Mouse (Mus musculus): ENCODE measurements around the gene Dnmt1. TPM values are rescaled to one million over a fixed set of nuclear protein-coding genes. Genes with fewer than 3 reads are reported as not detected.
"Not testable (repeated sequence)": the region's sequence is repeated elsewhere in the genome, so short reads cannot be mapped to it uniquely, and the experiment has no call there.

Gene Dnmt1
- 89.4 and 92.4 TPM in 2 replicates for polyA plus RNA-seq (2016; fragmentation: Nextera tagmentation; extraction: Ambion mirVana)

DNA sequence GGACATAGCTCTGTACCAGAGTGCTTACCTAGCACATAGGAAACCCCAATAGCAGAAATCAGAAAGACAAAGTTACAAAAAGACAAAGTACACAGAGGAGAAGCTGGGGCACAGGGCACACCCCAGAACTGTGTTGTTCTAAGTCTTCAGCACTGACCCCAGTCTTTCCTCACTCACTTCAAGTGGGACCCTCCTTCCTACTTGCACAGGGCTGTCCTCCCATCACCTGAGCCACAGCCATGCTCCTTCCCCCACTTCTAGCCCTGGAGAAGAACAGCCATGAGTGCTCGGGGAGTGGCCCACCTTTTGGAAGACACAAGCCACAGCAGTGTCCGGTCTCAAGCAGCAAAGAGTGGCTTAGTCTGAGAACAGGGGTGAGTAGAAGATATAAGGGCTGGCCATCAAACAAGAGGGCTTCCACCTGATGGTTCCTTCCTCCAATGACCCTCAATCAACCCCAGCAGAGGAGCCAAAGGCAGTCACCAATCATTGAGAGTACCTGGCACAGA lies at the start of gene Dnmt1:
Gene Dnmt1, minus strand, starts transcription at position 459 of the 509 bp plus-strand sequence.
- no peak for ATAC-seq (ENCODE audit: low FRiP score, low read depth)
- Histone ChIP-seq H3K9me3 (no peaks in the 10 kb centered on the region), H3K9ac (no peak within 1 kb of the TSS), H3K27me3 (replicated peaks) (no peaks in the 10 kb centered on the region), H3K27ac (no peak within 1 kb of the TSS), H3K36me3 (no peaks in the 10 kb centered on the region), H3K4me3 (no peak within 1 kb of the TSS), H3K4me1 (no peaks in the 10 kb centered on the region), H3K4me2 (replicated peaks) (no peak within 1 kb of the TSS)
- 89% methylated on average over 2 of the region's 2 CpGs for WGBS

DNA sequence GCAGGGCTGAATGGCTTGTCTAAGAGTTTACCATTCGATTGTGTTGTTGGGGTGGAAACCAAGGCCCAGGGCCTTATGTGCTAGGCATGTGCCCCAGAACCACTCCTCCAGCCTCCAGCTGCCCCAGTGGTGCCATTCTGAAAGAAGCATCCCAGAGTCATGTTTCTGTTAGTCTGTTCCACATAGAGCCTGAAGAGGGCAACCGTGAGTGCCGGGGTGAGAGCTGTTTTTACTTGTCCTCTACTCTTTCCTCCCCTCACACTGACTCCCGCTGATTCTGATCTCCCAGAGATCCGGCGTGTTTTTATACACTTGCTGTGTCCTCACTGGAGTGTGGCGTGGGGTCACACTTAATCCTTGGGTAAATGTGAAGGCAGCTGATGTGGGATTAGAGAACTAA lies 48.3 kb upstream of the Dnmt1 start:
- ATAC-seq (ENCODE audit: low FRiP score, low read depth), result no peak
- Histone ChIP-seq H3K4me3 (no peak overlapping the region), H3K9me3 (no peaks in the 10 kb centered on the region), H3K36me3 (peaks cover 46% of the 10 kb centered on the region), H3K4me1 (peaks cover 6% of the 10 kb centered on the region; the same call in 1 of the 2 replicates), H3K9ac (no peak overlapping the region), H3K27me3 (replicated peaks) (0 out of 2 replicates have a peak, but pooled peaks cover 9% of the 10 kb centered on the region), H3K4me2 (replicated peaks) (no peak overlapping the region), H3K27ac (no peak overlapping the region)
- 86% methylated on average over 7 of the region's 7 CpGs for WGBS

DNA sequence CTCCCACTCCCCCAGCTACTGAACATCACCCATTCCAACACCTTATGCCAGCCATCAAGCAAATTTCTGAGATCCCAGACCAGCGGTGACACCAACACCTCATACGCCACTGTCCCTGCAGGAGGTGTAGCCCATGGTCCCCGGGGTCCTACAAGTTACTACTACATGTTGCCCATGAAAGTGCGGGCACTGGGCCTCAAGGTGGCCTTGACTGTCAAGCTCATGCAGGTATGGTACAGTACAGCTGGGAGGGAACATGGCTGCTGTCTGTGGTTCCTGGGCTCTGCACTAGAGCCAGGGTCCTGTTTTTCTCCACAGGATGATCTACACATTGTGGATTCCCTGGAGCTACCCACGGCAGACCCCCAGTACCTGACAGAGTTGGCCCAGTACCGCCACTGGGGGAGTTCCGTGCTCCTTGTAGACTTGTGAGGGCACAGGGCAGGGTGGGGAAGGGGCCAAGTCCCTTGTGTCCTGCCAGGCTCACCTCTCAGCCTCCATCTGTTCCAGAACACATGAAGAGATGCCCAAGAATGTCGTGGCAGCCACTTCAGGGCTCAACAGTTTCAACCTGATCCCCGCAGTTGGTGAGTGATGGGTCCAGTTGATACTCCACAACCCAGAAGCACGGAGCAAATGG lies 47.7 kb upstream of the Dnmt1 start:
- Histone ChIP-seq H3K4me3 (no peak overlapping the region), H3K27me3 (replicated peaks) (0 out of 2 replicates have a peak, but pooled peaks cover 4% of the 10 kb centered on the region), H3K4me1 (peaks cover 6% of the 10 kb centered on the region; the same call in 1 of the 2 replicates), H3K36me3 (peaks cover 46% of the 10 kb centered on the region), H3K4me2 (replicated peaks) (no peak overlapping the region), H3K9me3 (no peaks in the 10 kb centered on the region), H3K9ac (no peak overlapping the region), H3K27ac (no peak overlapping the region)
- ATAC-seq (ENCODE audit: low FRiP score, low read depth), result no peak
- WGBS, result 92% methylated on average over 10 of the region's 10 CpGs

DNA sequence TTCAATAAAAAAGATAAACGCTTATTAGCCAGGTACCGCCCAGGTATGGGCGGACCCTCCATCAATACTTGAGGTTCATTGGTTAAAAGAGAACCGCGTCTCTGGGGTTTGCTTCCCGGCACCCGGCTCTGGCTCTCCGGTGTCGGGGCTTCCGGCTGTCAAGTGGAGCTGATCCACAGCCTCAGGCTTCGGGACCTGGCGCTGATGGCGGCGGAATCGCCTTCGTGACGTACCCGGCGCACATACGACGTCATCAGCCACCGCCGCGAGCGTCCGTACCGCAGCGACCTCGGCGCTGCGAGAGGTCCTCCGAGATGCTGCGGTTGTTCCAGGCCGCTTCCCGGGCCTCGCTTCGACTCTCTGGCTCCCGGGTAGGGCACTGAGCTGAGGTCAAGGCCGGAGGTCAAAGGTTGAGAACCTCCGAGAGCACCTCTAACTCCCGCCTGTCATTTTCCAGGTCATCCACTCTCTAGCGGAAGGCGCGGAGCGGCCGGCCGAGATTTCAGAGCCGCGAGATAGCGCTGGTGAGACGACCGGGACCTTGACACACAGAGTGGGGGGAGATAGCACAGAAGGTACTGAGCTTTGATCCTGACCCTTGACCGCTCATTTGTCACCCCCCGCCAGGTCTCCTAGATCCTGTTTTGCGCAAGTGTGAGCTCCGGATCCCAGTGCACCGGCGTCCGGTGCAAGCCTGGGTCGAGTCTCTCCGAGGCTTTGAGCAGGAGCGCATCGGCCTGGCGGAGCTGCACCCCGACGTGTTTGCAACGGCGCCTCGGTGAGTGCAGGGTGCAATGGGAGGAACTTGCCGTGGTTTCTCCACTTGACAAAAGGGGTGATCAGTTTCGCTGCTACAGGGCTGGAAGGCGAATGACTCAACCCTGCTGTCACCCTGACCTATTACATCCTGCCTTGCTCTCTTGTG lies 43.2 kb upstream of the Dnmt1 start, which contains the start of gene Mrpl4:
Gene Mrpl4, plus strand, starts transcription at position 112 of the 925 bp plus-strand sequence.
- peak; percentile 90 for ATAC-seq (ENCODE audit: low FRiP score, low read depth)
- Histone ChIP-seq H3K9me3 (no peaks in the 10 kb centered on the region), H3K4me1 (peaks cover 6% of the 10 kb centered on the region; the same call in 1 of the 2 replicates), H3K4me2 (replicated peaks) (peak within 1 kb of the TSS; percentile 90), H3K27ac (0 out of 2 replicates have a peak within 1 kb of the TSS, but pooled peaks have one; percentile 37), H3K4me3 (peak within 1 kb of the TSS; percentile 76), H3K36me3 (peaks cover 29% of the 10 kb centered on the region), H3K9ac (peak within 1 kb of the TSS; percentile 77), H3K27me3 (replicated peaks) (no peaks in the 10 kb centered on the region)
- WGBS, result under 1% methylated on average over 72 of the region's 72 CpGs

DNA sequence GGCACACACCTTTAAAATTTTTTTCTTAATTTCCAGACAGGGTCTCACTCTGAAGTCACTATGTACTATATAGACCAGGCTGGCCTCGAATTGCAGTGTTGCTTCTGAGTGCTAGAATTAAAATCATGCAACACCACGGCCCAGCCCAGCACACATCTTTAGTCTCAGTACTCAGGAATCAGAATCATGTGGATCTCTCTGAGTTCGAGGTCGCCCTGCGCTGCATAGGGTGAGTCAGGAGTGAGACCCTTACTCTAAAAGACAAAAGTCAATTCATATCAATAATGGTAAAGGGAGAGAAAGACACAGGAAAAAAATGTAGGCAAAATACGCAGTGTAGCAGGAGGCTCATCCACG lies 42.6 kb upstream of the Dnmt1 start:
- Histone ChIP-seq H3K27me3 (replicated peaks) (no peaks in the 10 kb centered on the region), H3K4me1 (peaks cover 6% of the 10 kb centered on the region; the same call in 1 of the 2 replicates), H3K9me3 (no peaks in the 10 kb centered on the region), H3K9ac (peak overlapping the region; percentile 77), H3K4me2 (replicated peaks) (peak overlapping the region; percentile 90), H3K36me3 (peaks cover 23% of the 10 kb centered on the region), H3K4me3 (peak overlapping the region; percentile 76), H3K27ac (0 out of 2 replicates have a peak overlapping the region, but pooled peaks have one; percentile 20)
- peak; percentile 60; the same call in 1 of the 2 replicates for ATAC-seq (ENCODE audit: low FRiP score, low read depth)
- WGBS, result 12% methylated on average over 7 of the region's 7 CpGs

DNA sequence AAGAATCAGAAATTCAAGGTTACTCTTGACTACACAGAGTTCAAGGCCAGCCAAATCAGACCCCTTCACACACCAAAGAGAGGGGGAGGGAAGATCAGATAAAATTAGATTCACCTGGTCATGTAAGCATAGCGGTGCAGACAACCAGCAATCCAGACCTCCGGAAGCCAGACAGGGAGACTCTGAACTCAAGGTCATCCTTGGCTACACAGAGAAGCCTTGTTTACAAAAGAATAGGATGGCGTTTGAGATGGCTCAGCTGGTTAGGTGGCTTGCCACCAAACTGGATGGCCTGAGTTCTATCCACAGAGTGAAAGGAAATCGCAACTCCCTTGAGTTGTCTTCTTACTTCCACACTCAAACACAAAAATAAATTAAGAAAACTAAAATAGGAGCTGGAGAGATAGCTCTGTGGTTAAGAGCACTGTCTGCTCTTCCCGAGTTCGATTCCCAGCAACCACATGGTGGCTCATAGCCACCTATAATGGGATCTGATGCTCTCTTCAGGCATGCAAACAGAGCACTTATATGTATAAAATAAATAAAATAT lies 42.0 kb upstream of the Dnmt1 start:
- H3K9me3 ChIP-seq, result no peaks in the 10 kb centered on the region

DNA sequence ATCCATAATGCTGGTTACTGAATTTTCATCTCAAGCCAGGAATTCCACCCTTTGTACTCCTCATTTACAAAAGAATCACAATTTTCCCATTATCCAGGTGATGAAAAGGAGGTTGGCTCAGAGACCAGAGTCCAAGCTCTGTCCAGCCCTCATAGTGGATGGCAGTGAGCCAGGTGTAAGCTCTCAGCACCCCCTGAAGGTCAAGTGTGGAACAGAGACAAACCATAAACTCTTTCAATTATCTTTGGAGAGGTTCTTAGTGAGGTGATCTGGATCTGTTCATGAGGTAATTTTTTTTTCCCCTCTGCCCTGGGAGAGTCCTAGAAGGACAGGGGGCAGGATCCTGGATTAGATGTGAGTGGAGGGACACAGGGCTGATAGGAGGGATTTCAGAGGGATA lies 41.1 kb upstream of the Dnmt1 start:
- H3K9ac ChIP-seq, result no peak overlapping the region
- H3K27ac ChIP-seq, result no peak overlapping the region
- no peak overlapping the region for H3K4me3 ChIP-seq
- no peaks in the 10 kb centered on the region for H3K9me3 ChIP-seq
- no peaks in the 10 kb centered on the region for H3K27me3 ChIP-seq (replicated peaks)
- H3K4me2 ChIP-seq (replicated peaks), result no peak overlapping the region
- peaks cover 6% of the 10 kb centered on the region; the same call in 1 of the 2 replicates for H3K4me1 ChIP-seq
- peaks cover 10% of the 10 kb centered on the region for H3K36me3 ChIP-seq
- ATAC-seq (ENCODE audit: low FRiP score, low read depth), result no peak

More for the DNA sequence above, 42.0 kb upstream of the Dnmt1 start:
- H3K9ac ChIP-seq, result no peak overlapping the region
- H3K4me3 ChIP-seq, result no peak overlapping the region
- WGBS, result 73% methylated on average over 6 of the region's 6 CpGs
- H3K36me3 ChIP-seq, result peaks cover 18% of the 10 kb centered on the region
- no peaks in the 10 kb centered on the region for H3K27me3 ChIP-seq (replicated peaks)
- peaks cover 6% of the 10 kb centered on the region; the same call in 1 of the 2 replicates for H3K4me1 ChIP-seq
- no peak for ATAC-seq (ENCODE audit: low FRiP score, low read depth)
- no peak overlapping the region for H3K27ac ChIP-seq
- peak overlapping the region; percentile 90; the same call in 1 of the 2 replicates for H3K4me2 ChIP-seq (replicated peaks)

DNA sequence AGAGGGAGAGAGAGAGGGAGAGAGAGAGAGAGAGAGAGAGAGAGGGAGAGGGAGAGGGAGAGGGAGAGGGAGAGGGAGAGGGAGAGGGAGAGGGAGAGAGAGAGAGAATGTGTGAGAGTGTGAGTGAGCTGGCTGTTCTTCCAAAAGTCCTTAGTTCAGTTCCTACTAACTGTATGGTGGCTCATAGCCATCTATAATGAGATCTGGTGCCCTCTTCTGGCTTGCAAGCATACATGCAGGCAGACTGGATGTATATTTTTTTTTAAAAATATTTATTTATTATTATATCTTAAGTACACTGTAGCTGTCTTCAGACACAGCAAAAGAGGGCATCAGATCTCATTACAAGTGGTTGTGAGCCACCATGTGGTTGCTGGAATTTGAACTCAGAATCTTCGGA lies 38.6 kb upstream of the Dnmt1 start:
- WGBS, result 81% methylated on average over 1 of the region's 1 CpGs
- not testable (repeated sequence) for H3K9ac ChIP-seq; ATAC-seq (ENCODE audit: low FRiP score, low read depth); H3K4me3 ChIP-seq; H3K27me3 ChIP-seq (replicated peaks); H3K36me3 ChIP-seq; H3K27ac ChIP-seq; H3K4me1 ChIP-seq; H3K4me2 ChIP-seq (replicated peaks); H3K9me3 ChIP-seq

DNA sequence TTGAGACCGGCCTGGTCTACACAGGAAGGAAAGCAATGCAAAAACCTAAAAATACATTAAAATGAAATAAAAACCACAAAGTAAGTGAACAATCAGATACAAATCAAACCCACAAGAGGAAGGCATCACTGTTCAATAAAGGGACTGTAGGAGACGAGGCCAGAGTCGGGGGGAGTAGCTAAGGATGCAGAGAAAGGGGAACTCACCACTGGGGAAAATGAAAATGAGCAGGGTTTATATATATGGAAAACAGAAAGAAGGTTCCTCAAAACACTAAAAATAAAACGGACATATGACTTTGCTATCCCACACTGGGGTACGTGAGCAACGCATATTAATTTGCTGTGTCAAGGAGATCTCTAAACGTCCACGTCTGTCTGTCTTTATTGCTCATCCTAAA lies 37.4 kb upstream of the Dnmt1 start:
- no peaks in the 10 kb centered on the region for H3K9me3 ChIP-seq
- H3K4me1 ChIP-seq, result no peaks in the 10 kb centered on the region
- H3K36me3 ChIP-seq, result no peaks in the 10 kb centered on the region
- 90% methylated on average over 8 of the region's 8 CpGs for WGBS
- H3K27ac ChIP-seq, result no peak overlapping the region
- no peak overlapping the region for H3K9ac ChIP-seq
- no peak overlapping the region for H3K4me2 ChIP-seq (replicated peaks)
- H3K27me3 ChIP-seq (replicated peaks), result no peaks in the 10 kb centered on the region
- ATAC-seq (ENCODE audit: low FRiP score, low read depth), result no peak
- no peak overlapping the region for H3K4me3 ChIP-seq

DNA sequence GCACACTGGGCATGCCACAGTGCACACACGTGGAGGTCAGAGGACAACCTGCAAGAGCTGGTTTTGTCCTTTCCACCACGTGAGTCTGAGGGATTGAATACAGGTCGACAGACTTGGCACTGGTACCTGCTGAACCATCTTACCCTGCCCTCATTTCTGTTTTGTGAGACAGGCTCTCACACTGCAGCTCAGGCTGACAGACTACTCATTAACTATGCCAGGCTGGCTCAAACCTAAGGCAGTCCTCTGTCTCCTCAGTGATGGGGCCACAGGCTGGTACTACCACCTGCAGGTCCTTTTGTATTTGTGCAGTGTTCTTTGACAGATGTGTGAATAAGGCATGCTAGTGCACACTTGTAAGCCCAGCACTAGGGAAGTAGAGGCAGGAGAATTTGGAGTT lies 35.4 kb upstream of the Dnmt1 start:
- WGBS, result 76% methylated on average over 3 of the region's 3 CpGs
- no peak overlapping the region for H3K4me2 ChIP-seq (replicated peaks)
- no peaks in the 10 kb centered on the region for H3K27me3 ChIP-seq (replicated peaks)
- H3K4me3 ChIP-seq, result no peak overlapping the region
- no peak overlapping the region for H3K27ac ChIP-seq
- ATAC-seq (ENCODE audit: low FRiP score, low read depth), result no peak
- no peaks in the 10 kb centered on the region for H3K36me3 ChIP-seq
- H3K9me3 ChIP-seq, result no peaks in the 10 kb centered on the region
- no peak overlapping the region for H3K9ac ChIP-seq
- H3K4me1 ChIP-seq, result no peaks in the 10 kb centered on the region

DNA sequence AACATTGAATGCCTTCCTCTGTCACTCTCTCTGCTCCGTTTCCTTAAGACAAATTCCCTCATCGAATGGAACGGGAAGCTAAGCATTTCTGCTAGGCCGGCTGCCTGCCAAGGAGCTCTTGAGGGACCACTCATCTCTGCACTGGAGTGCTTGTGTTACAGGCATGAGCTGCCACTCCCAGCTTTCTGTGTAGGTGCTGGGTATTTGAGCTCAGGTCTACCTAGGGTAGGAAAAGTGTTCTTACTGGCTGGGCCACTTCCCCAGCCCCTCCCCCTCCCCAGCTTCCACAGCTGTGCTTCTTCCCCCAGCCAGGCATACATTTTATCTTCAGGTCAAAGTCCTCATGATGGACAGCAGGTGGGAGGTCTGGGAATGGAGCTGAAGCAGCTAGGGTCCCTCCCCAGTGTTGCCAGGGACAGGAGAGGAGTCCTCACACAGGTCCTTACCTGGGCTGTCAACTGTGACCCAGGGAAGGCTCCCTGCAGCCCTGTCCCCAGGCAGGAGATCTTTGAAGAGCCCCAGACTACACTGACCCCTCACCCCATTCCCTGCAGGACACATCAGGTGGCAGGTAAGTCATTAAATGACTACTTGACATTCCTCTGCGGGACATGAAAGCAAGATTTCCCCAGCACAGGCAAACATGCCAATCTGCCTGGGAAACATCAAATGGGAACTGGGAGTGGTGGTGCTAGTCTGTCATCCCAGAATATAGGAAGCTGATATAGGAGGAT lies 33.6 kb upstream of the Dnmt1 start:
- Histone ChIP-seq H3K27me3 (replicated peaks) (no peaks in the 10 kb centered on the region), H3K36me3 (no peaks in the 10 kb centered on the region), H3K27ac (no peak overlapping the region), H3K9me3 (no peaks in the 10 kb centered on the region), H3K4me1 (no peaks in the 10 kb centered on the region), H3K4me3 (no peak overlapping the region), H3K9ac (no peak overlapping the region), H3K4me2 (replicated peaks) (no peak overlapping the region)
- no peak for ATAC-seq (ENCODE audit: low FRiP score, low read depth)
- 65% methylated on average over 5 of the region's 5 CpGs for WGBS
